Mouse (Mus musculus): ENCODE results near the gene 4930430A15Rik. TPM values are rescaled to one million over a fixed set of nuclear protein-coding genes. Genes with fewer than 3 reads are reported as not detected.

4930430A15Rik gene
- not detected for total RNA-seq (2021)
- long read RNA-seq, experiment 1: 0 reads
- long read RNA-seq, experiment 2: 0 reads

DNA sequence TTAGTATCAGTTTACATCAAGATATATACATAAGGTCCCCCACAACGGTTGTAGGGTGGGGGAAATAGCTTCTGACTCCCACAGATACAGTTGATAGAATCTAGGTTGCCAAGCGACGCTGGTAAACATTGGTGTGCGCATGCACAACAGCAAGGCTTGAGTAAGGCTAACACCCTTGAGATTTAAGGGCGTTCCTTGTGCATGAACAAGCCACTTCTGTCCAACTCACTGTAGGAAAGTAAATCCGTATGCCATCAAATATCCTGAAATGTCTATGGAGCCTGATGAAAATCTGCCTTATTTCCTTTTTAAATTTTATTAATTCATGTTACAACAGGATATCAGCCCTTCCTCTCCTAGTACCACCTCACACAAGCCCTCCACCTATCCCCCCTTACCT is at the start of gene 4930430A15Rik:
Gene 4930430A15Rik (minus strand): TSS at position 101 of the 400 bp plus-strand sequence.
- no peak for DNase-seq (ENCODE audit: low spot score in 2 of 2)

DNA sequence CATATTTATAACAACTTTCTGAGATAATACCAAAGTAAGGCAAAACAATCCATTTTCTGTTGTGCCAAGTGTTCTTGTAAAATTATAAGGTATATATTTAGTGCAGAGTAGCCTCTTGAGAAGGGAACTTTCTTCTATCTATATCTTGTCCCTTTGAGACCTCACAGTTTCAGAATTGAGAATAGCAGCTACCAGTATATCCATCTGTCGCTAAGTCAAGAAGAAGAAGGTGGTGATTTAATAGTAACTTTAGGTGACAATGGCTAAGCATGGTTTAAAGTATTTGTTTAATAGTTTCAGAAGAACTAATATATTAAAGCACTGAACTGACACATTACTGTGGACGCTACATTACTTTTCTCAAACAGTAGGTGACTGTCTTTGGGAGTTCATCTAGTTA is 44.6 kb upstream of the 4930430A15Rik start, which contains the start of gene Olfr1277:
Gene Olfr1277 (minus strand): TSS at position 101 of the 400 bp plus-strand sequence.
- DNase-seq (ENCODE audit: low spot score in 2 of 2): no peak

DNA sequence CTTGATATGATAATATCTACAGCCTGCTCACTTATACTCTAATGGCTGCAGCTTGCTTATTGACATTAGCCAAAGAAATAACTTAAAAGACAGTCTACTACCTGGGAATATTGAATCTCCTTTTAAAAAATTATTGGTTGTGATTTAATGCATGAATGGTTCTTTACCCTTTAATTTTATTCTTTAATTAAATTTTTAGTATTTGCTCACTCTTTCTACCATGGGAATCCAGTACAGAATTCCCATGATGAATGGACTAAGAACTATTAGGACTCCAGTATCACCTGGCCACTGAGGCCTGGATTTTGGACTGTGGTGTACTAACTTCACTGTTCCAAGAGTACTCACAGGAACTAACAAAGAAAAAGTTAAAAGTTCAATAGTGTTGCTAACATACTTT is 24.8 kb upstream of the 4930430A15Rik start, which contains the start of gene Olfr1276:
Gene Olfr1276 (plus strand): TSS at position 301 of the 400 bp plus-strand sequence.
- no peak for DNase-seq (ENCODE audit: low spot score in 2 of 2)

DNA sequence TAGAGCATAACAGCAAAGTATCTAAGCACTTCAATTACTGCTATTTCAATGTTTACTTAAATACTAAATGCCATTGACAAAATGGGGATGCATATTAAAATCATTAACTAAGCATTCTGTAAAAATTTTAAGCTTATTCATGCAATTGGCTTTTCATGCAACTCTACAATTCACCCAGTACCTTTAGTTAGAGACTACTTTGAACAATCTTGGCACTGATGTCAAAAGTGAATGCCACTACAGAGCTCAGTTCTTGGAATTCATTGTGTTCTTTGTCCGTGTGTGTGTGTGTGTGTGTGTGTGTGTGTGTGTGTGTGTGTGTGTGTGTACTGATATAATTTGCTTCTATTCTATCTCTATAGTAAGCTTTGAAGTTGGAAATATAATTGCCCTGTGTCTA is 5.8 kb upstream of the 4930430A15Rik start, which contains the start of gene Olfr1275:
Gene Olfr1275 (minus strand): TSS at position 101 of the 400 bp plus-strand sequence.
- no peak for DNase-seq (ENCODE audit: low spot score in 2 of 2)

DNA sequence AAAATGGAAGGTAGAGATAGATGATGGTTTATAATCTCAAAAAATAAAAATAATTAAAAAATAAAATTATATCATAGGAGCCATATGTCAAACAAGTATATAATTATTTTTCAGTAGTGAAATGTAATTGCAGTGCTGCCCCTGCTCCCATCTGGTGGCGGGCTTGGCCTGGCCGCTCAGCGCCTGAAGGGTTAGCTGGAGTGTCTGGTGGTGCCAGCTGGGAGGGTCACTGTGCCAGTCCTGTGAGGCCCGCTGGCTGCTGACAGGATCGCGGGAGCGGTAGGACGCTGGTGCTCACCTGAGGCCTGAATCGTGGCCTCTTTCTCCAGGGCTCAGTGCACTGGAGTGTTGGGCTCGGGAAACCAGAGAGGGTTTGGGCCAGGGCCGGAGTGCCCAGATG is 47.3 kb downstream of the 4930430A15Rik start:
- no peak for DNase-seq (ENCODE audit: low spot score in 2 of 2)

DNA sequence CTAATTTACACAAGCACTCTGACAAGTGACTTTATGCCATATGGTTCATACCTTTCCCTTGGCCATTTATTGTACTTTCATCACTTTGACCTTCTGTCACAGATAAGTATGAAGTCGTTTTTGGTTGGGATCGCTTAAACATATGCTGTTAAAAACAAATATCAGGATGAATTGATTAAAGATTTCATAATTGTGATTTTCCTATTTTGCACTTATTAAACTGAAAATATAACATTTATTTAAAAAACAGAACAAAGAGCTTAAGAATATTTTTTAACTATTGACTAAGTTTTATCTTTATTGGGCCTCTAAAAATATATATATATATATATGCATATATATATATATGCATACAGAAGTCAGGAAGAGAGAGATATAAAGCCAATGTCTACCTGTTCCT is 76.6 kb downstream of the 4930430A15Rik start, which contains the start of gene Gm15130:
Gene Gm15130 (minus strand): TSS at position 101 of the 400 bp plus-strand sequence.
- DNase-seq (ENCODE audit: low spot score in 2 of 2): no peak

DNA sequence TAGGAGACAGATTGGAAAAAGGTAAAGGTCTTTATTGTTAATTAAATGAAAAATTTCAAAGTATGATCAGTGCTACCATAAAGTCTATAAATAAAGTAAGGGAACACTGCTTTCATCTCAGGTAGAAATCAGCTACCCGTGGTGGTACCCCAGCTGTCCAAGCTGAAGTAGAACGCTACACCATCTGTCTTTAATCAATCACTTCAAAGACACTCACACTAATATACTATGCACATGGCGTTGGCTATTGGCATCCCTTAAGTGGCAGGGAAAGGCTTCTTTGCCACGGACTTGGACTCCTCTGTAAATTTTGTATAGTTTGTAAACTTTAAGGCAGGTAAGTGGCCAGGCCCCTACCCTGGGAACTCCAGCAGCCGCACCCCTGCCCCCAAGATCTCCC is 93.7 kb downstream of the 4930430A15Rik start:
- no peak for DNase-seq (ENCODE audit: low spot score in 2 of 2)

Other genes starting within 250 kb of the 4930430A15Rik start
- gene Gm13941, start 123.6 kb downstream of the 4930430A15Rik start, total RNA-seq (2021): not detected
- not detected for gene Gm15130, start 76.7 kb downstream of the 4930430A15Rik start, total RNA-seq (2021)
- not detected for gene Olfr1275, start 5.7 kb upstream of the 4930430A15Rik start, total RNA-seq (2021)
- gene Olfr1276, start 24.9 kb upstream of the 4930430A15Rik start, total RNA-seq (2021): not detected
- gene Olfr1277, start 44.5 kb upstream of the 4930430A15Rik start, total RNA-seq (2021): not detected
- gene Olfr1278, start 60.5 kb upstream of the 4930430A15Rik start, total RNA-seq (2021): not detected
- not detected for gene Olfr1279, start 71.0 kb upstream of the 4930430A15Rik start, total RNA-seq (2021)
- gene Olfr1280, start 84.4 kb upstream of the 4930430A15Rik start, total RNA-seq (2021): not detected
- gene Olfr1281, start 96.9 kb upstream of the 4930430A15Rik start, total RNA-seq (2021): not detected
- gene Olfr1282, start 106.5 kb upstream of the 4930430A15Rik start, total RNA-seq (2021): not detected
- not detected for gene Olfr1283, start 137.2 kb upstream of the 4930430A15Rik start, total RNA-seq (2021)
- gene Olfr1284, start 145.9 kb upstream of the 4930430A15Rik start, total RNA-seq (2021): not detected
- not detected for gene Olfr1286, start 193.5 kb upstream of the 4930430A15Rik start, total RNA-seq (2021)
- not detected for gene Olfr1287, start 219.5 kb upstream of the 4930430A15Rik start, total RNA-seq (2021)
- not detected for gene Olfr1288, start 244.5 kb upstream of the 4930430A15Rik start, total RNA-seq (2021)